Mouse (Mus musculus) urinary bladder, adult 2 months (tissue): ENCODE results near the gene Mob3a. TPM values are rescaled to one million over a fixed set of nuclear protein-coding genes. Genes with fewer than 3 reads are reported as not detected.

Experiments
- DNase-seq: peaks from one replicate; pipeline ENCODE4 v3.0.0; 2022; ENCODE audit warnings: low spot score
- polyA plus RNA-seq: library from polyadenylated mRNA; depleted of rRNA; stranded (reverse); fragments of >200 nt; gene quantifications from 2 replicates; pipeline ENCODE4 v1.2.3, GENCODE M21; 2012

Gene Mob3a
- polyA plus RNA-seq, 1 experiment, result 24.5 TPM

GRCm38 (mm10) chr10:80700038-80700504, 1.7 kb downstream of the Mob3a start:
- no peak for DNase-seq

DNA sequence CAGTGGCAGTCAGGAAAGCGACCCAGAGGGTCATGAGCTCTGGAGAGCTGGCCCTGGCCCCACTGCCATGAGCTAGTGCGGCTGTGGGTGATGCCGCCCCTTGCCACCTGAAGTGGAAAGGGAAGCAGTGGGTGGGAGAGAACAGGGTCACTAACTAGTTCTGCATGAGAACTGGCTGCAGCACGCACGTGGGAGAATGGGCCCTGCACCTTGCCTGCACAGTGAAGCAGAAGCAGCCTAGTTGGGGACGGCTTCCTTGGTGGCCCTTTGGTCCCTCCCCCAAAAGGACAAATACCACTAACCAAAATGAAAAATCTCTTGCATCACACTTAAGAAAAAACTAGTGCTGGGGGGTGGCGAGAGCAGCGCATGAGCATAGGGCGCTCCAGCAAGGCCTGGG, 3.2 kb downstream of the Mob3a start:
- no peak for DNase-seq

DNA sequence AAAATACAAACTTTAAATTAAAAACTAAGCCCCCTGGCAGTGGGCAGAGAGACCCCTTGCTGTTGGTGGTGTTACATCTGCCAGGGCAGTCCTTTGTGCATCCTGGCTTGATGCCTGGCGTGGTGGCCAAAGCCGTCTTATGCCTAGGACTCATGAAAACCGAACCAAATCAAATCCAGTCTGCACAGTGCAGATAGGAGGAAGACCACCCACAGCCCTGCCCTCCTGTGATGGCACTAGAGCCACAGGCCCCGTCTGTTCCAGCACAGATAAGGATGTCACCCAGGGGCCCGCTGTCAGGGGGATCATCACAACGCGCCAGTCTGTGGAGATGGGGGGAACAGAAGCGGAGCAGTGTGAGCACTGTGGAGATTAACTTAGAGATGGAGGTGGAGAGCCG, 4.0 kb downstream of the Mob3a start:
- no peak for DNase-seq

- DNase-seq, result no peak
Observed at GRCm38 (mm10) chr10:80697393-80697787, 4.4 kb downstream of the Mob3a start.

- no peak for DNase-seq
Observed at GRCm38 (mm10) chr10:80696502-80697392, 5.0 kb downstream of the Mob3a start.

- no peak for DNase-seq
Observed at GRCm38 (mm10) chr10:80695801-80696501, 5.8 kb downstream of the Mob3a start.

- DNase-seq, result no peak
Observed at GRCm38 (mm10) chr10:80695186-80695585, 6.6 kb downstream of the Mob3a start.

- DNase-seq, result no peak
Observed at GRCm38 (mm10) chr10:80694159-80694938, 7.4 kb downstream of the Mob3a start.

DNA sequence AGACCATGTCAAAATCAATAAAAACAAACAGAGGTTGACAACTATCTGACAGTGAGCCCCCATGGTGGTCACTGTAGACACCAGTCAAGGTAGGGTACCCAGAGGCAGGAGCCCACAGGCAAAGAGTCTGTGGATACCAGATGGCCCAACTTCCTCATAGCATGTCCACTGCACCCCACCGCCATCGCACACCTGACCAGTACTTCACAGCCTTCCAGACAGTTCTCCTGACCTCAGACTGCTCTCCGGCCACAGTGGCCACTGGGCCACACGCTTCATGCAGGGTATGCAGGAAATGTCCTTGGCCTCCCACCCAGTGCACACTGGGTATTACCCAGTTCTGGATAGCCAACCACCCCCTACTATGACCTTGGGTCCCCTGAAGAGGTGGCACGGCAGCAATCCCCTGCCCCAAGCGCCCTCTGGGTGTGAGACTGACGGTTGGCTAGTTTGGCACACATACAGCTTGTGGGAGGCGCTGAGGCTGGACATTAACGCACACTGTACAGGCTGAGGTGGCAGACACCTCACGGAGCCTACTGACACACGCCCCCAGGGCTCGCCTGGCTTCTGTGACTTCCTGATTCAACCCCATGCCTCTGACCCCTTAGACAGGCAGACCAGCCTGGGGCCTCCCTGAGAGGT, 8.3 kb downstream of the Mob3a start:
- DNase-seq, result no peak

DNA sequence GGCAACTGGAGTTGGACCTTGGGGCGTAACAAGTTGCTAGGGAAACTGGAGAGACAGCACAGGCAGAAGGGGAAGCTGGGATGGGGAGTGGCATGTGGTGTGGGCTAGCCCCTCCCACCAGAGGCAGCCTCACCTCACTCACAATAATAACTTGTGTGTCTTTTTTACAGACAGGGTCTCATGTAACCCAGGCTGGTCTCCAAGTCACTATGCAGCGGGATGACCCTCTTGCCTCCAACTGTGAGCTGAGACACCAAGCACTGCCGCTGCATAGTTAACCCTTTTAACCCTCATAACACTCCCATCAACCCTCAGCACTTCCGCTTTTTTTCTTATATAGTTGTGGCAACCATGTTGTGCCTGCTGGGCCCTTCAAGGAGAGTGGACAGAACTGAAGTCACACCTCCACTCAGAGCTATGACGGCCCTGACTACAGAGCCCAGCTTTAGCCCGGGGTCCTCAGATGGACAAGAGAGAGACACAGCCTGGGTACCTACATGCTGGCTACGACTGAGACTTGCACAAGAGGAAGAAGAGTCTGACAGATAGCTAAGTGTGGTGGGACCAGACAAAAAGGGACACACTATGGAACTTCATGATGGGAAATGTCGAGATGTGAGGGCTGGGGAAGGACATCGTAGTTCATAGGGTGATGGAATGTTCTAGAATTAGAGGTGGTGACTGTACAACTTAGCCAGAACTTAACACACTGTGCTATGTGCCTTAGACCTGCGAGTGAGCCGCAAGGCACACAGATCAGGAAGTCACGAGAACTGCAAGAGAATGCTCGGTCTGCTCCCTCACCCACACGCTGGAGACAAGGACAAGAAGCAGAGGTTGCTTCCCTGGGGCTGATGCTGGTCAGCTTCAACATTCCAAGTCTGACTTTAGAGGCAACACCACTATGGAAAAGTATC, 9.3 kb downstream of the Mob3a start:
- DNase-seq, result no peak

DNA sequence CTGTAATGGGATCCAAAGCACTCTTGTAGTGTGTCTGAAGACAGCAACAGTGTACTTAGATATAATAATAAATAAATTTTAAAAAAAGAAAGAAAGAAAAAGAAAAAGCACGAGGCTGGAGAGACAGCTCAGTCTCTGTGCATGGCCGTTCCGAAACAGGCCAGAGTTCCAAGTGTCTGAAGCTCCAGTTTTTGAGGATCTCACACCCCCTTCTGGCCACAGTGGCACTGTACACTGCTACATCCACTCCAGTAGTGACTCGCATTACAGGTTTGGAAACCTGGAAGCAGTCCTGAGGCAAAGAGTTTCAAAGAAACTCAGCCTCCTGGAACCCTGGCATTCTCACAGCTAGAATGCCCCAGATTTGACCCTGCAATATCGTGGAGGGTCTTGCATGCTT, 13.9 kb downstream of the Mob3a start:
- no peak for DNase-seq

DNA sequence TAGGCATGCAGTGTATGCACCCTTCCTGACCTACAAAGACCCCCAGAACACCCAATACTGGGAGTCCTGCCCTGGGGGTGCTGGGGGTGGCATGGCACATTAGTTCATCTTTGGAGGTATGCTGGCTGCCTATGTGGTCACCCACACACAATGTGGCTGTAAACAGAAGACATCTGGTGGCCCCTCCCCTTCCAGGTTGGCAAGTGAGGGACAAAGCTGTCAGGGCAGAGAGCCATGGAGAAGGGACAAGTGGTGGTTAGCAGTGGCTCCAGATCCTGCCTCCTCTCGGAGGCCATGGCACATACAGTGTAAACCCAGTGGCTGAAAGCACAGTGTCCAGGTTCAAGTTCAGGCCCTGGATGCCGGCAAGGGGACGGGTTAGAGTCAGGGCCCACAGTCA, 15.2 kb downstream of the Mob3a start:
- no peak for DNase-seq

- DNase-seq, result no peak
Observed at GRCm38 (mm10) chr10:80684984-80685383, 16.8 kb downstream of the Mob3a start.

- no peak for DNase-seq
Observed at GRCm38 (mm10) chr10:80684214-80684613, 17.6 kb downstream of the Mob3a start.

DNA sequence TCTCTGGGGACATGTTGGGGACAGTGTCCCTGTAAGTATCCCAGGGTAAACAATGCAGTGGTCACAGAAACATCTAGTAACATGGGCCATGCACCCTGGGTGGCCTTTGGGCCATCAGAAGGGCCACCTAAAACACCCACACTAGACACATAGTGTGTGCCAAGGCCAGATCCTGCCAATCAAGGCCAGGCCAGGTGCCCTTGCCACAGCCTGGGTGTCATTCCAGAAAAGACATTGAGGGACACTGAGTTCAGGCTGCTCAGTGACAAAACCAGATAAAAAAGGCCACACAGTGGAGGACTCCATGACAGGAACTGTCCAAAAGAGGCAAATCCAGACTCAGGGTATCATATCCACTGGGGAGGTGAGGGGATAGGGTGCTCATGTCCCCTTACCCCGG, 18.1 kb downstream of the Mob3a start:
- no peak for DNase-seq

DNA sequence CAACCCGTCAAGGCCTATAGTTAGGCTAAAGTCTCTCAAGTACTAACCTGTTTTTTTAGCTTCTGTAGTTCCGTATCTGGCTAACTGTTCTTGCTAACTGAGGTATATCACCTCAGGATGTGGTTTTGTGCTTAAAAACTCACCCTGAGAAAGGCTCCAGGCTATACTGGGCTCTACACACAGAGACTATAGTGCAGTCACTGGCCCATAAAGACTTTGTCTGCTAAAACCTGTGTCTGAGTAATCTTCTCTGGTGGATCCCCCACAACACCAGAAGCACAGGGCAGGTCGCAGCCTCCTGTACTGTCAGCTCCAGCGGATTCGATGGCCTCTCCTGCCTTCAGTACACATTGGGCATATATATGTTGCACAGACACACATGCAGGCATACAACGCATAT, 19.8 kb downstream of the Mob3a start:
- DNase-seq, result no peak

- no peak for DNase-seq
Observed at GRCm38 (mm10) chr10:80680260-80680696, 21.5 kb downstream of the Mob3a start.

DNA sequence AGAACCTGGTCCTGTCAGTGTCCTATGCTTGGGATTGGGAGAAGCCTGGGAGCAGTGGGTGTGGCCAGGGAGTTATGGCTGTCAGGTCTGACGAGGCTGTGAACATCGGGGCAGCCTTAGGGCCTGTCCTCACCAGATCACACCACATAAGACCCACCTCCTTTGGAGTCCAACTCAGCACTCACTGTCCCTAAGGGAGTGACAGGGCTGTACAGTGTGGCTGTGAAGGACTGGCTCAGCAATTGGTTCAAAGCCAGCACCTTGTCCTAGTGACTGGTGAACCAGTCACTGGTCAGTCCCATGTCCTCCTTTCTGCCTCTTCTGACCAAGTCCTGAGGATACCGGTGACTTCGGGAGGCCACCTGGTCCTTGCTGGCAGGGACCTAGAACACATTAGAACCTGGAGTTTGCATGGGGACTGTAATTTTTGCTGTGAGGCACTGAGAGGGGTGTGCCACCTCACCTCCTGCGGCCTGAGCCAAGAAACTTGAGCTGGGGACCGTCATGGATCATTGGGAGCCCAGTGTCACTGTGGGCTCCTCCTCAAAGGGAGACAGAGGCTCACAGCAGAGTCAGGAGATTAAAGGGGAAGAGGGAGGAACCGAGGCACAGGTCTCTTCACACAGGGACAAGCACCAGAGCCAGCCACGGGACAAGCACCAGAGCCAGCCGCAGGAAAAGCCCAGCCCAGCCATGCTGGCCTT, 22.1 kb downstream of the Mob3a start:
- no peak for DNase-seq

DNA sequence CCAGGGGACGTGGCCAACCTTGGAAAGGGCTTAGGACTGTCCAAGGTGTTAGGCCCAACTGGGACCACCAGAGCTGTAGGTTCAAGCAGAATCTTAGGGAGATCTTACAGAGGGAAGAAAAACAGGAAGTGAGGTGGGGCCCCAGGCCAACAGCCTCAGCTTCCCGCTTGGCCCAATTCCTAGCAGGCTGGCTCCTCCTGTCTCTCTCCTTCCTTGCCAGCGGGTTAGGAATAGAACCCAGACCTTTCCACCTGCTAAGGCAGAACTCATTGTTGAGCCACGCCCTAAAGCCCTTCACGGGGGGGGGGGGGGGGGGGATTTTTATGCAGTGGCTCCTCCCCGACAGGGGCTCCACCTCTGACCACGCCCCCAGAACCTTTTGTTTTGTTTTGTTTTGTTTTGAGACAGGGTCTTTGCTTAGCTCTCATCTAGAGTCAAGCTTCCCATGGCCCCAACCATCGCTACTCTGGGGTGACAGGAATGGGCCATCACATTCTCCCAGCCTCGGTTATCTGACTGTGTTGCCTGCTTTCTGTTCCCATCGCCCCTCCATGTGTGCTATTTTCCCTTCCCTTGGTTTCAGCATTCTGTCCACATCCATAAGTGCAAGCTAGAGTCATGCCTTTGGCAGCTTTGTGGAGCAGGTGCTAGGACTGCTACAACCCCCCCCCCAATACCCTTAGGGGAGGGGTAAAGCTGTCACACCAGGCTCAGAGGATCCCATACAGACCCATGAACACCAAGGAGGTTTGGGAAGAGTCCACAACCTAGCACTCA, 23.0 kb downstream of the Mob3a start:
- DNase-seq, result no peak
